Mouse (Mus musculus): Measurements from ENCODE around the gene Cops4.

Gene Cops4

DNA sequence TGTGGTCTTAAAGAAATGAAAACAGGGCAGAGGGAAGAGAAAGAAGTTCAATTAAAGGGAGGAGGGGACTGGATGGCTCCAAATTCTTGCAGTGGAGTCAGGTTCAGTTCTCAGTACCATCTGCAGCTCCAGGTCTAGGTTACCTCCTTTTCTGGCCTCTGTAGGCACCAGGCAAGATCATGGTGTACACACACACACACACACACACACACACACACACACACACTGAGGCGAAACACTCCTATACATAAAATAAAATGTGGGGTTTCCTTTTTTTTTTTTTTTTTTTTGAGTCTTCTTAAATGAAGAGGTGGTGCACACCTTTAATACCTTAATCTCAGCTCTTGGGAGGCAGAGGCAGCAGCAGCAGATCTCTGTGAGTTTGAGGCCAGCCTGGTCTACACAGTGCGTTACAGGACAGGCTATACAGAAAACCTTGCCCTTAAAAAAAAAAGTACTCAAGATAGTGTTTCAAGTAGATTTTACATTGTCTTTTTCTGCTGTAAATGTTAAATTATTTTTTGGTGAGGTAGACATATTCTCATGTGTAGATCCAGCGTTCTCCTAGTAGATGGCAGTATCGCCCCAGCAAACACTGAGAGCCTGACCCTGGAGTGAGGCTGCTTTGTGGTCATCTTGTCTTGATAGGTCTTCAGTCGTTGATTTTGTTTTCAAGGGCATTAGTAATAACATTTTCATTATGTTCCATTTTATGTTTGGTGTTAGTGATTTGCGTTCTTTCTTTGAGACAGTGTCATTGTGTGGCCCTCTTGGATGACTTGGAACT lies 28.4 kb downstream of the Cops4 start:
- DNase-seq = no peak

DNA sequence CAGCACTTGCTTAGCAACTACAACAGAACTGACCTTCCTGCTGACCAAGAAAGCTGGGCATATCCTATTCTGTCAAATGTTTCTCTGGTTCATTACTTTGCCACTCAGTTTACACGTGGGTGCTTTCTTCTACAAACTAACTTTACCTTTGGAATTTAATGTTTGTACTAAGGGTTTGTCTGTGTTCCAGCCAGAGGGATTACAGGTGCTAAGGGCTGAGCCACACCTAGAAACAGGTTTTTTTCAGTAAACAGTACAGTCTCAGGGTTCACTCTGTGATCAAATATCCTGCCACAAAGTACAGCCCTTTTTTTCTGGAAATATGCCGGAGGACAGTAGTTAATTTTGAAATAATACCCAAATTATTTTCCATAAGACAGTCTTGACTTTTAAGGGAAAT lies 30.1 kb downstream of the Cops4 start:
- DNase-seq = no peak

DNA sequence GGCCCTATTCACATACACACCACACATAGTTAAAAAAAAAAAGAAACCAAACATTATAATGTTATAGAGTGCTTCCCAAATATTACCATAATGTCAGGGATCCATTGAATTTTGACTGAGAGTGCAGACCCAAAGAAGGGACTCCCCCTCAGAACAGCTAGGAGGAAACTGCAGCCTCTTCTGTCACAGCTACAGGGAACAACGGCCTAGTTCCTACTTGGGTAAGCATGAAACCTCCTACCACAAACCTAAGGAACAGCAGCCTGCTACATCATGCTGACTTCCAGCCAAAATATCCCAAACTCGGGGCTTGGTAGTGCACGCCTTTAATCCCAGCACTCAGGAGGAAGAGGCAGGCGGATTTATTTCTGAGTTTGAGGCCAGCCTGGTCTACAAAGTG lies 31.2 kb downstream of the Cops4 start:
- no peak for DNase-seq

DNA sequence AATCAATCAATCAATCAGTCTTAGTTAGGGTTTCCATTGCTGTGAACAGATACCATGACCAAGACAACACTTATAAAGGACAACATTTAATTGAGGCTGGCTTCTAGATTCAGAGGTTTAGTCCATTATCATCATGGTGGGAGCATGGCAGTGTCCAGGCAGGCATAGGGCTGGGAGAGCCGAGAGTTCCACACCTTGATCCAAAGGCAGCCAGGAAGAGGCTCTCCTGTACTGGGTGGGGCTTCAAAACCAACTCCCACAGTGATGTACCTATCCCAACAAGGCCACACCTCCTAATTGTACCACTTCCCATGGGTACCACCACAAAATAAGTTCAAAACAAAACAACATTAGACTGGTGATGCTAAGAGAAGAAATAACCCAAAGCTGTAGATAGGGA lies 32.0 kb downstream of the Cops4 start:
- DNase-seq = no peak

DNA sequence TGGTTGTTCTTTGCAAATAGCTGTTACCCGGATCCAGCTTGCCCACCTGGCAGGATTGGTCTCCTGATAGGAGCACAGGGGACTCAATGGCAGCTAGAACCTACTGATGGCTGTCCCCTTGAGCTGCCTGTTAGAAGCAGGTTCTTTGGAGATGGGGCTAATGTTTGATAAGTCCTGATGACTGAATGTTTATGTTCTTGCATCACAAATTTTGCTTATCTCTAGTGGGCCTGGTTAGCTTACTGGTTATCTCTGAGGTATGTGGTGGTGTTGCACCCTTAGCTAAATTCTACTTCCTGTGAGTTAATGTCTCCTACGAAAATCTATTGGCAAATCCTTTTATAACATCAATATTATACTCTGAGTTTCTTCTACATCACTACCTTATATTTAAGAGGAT lies 33.8 kb downstream of the Cops4 start:
- DNase-seq = no peak

DNA sequence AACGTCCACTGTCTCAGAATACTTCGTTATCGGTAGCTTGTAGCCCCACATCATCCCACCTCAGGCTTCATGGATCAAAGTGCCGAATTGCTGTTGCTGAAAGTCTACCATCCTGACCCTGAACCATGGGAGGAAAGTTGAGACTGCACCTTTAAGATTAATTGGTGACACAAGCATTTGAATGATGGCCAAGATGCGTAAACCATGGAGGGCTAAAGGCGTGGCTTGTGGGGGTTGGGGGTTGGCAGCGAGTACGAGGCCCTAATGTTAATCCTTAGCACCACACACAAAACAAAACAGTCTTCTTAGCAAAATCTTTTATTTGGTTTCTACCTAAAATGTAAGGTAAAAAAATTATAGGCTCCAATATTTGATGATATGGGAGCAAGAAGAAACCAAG lies 35.3 kb downstream of the Cops4 start:
- no peak for DNase-seq

DNA sequence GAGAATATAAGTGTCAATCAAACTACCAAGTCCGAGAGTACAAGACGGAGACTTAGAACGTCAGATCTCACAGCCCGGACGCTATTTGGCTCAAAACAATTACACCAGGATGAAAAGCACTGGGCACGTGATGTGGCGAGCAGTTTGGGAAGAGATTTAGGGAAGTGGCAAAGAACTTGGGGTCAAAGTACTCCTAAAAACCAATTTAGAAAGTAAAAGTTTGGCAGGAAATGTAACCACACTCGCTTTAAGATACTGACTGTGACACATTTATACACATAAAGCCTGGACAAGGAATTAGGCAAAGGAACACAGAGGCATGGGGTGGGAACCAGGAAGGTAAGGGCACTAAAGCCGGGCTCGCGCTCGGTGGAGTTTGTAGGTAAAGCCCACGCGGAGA lies 38.9 kb downstream of the Cops4 start:
- no peak for DNase-seq

DNA sequence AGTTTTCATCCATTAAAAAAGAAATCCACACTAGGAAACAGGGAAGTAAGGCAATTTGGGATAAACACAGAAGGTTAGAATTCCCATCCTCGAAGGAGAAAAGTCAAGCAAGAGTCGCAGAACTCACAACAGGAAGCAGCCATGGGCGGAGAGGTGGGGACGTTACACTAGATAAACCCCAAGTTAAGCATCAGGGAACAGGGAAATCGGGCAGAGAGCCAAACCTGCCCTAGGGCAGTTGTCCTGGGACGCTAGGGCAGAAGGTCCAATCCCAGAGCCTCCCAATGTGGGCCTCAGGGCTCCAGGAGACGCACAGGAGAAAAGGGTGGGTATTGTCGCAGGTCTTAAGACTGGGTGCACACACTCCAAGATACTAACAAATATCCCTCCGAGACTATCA lies 39.4 kb downstream of the Cops4 start:
- DNase-seq = no peak

DNA sequence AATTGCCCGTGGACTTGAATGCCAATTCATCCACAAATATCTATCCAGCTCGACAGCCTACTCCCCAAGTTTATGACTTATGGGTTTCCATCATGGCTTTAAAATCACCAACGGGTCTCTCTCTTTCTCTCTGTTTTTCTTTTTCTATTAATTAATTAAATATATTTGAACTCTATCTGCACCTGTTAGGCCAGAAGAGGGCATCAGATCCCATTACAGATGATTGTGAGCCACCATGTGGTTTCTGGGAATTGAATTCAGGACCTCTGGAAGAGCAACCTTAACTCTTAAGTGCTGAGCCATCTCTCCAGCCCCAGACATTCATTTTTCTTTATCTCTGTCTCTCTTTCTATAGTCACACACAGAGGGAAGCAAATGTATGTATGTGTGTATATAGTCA lies 40.7 kb downstream of the Cops4 start:
- DNase-seq = no peak

DNA sequence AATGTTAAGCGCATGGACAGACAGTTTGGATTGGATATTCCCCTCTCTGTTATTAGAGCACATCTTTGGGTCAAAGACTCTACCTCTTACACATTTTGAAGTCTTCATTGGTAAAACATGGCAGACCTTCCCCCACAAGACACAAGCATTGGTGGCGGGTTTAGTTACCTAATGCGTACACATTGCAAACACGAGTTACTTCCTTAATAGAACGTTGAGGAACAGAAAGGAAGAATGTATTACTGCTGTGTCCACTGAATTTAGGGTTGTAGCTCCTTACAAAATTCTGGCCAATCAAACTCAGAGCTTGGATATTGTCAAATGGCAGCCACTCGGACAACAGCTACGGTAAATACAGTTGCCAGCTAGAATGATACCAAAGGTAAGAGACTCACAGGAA lies 41.2 kb downstream of the Cops4 start:
- DNase-seq = no peak

DNA sequence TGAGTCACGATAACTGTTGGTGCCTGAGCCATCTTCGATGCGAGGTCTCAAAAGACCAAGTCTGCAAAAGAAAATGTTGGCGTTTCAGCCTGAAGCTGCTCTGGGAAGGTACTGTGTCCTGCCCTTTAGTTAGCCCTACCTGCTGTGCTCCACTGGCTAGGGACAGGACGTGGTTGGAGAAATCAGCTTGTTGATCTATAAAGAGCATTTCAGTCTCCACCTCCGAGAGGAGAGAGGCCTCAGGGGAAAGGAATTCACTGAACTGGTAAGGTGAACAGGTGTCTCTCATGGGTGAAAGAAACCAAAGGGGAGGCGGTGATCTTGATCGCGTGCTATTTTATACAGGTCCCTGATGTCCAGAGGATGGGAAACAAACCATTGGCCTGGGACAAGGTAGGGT lies 44.6 kb downstream of the Cops4 start:
- DNase-seq = no peak

DNA sequence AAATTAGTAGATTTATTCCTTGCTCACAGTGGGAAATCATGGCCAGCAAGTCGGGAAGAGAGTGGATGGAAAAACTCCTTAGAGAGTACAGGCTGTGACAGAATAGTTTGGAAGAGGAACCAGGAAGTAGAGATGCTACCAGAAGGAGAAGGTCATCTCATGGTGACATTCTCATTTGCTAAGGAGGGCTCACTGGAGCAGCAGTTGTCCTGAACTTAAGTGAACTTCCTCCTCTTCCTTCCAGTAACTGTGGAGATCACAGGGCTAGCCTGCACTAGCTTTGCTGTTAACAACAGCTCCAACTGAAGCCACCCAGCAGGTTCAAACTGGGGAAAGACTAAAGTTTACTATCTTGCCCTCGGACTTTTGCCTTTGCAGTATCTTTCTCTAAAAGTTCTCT lies 48.7 kb downstream of the Cops4 start:
- peak; percentile 22 for DNase-seq

DNA sequence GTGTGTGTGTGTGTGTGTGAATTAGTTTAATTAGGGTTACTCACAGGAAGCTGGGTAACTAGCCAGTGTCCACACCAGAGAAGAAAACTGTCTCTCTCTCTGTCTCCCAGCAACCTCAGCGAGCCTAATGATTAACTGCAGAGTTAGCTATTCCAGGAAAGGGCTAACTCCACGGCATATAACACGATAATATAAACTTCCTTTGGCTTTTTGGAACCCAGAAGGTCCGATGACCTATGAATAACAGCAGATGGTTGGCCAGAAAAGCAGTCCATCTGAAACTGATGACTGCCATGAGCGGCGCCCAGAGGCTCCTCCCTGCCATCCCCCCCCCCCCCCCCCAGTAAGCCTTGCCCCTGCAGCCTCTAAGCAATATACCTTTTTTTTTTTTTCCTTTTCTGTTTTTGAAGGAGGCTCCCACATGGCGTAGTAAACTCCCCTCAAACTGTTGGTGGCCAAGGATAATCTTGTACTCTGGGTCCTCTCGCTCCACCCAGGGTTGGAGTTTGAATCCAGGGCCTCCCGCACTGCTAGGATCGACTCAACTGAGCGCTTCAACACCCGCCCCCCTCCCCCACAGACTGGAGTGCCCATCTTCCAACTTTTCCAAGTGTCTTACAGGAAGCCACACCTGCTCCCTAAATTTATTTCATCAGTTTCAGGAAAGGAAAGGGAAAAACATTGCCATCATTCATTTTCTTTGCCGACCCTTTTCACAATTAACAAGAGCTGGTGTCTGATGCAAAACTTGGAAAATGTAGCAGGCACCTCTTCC lies 49.3 kb downstream of the Cops4 start:
- DNase-seq = peak; percentile 38

DNA sequence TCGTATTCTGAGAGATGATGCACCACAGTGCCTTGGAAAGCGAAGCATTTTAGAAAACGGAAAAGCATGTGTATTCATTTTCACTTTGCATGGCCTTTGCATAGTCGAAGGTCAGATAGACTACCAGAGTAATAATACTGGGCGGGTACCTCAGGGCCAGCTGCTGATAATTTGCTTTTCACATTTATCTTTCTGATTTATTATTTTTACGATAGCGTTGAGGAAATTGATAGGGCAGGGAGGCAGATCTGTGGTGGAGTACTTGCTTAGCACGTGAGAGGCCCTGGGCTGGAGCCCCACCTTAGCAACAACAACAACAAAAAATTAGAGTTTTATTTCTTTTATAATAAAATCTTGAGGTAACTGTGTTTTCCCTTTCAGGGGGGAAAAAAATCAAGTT lies 50.1 kb downstream of the Cops4 start:
- no peak for DNase-seq

DNA sequence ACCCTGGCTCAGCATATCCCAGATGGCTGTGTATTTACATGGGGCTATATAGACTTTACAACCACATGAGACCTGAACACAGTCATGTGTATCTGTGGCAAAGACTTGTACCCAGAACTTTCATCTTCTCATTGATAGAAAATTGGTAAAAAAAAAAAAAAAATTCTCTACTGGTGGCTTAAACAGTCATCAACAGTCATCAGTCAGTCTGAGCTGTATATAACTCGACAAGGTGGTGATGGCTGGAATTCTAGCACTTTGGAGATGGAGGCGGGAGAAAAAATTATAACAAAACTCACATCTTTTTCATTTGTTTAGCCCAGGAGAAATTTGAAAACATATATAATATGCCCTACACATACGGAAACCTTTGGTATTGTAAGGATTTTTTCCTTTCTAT lies 50.7 kb downstream of the Cops4 start:
- no peak for DNase-seq

DNA sequence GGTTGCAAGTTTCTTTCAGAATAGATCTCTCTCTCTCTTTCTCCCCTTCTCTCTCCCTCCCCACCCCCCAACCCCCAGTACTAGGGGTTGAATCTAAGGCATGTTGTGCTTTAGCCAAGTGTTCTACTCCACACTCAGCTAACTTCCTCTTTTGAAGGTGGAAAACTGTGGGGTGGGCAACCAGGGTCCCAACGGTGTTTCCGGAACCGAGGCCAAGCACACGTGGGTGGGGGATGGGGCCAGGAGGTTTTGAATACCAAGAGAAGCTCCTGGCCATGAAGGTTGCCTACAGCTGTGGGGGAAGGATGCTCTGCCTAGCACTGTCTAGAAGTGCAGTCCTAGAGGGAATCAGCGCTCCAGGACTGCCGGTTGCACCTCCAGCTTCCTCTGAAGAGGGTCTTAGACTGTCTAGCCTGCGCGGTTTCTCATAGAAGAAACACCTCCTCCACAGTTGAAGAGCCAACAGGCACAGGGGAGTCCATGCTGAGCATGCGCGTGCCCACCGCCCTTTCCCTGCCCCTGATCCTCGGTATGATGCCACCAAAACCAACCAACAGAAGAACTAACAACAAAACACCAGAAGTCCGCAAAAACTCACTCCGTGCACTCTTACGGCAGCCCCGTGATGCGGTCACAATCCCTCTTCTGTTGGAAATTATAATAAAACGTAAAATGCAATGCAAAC lies 51.3 kb downstream of the Cops4 start:
- no peak for DNase-seq

DNA sequence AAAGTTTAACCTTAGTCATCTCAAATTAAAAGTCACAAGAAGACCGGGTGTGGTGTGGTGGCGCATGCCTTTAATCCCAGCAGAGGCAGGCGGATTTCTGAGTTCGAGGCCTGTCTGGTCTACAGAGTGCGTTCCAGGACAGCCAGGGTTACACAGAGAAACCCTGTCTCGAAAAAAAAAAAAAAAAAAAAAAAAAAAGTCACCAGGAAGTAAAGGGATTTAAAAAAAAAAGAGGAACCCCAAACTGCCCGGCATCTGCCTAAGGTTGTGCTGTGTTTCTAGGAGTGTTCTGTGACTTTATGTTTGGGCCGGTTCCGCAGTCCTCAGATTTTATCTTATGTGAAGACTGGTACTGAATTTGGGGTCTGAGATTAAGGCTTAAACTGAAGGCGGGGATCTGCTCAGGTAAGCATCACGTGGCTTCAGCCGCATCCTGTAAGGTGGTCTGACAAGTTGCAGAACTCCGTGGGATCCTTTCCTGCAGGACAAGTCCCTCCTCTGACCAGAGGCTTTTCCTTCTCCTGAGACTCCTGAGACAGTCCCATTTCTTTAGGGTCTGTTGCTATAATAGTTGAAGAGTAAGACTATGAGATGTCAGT lies 52.0 kb downstream of the Cops4 start:
- DNase-seq = no peak

DNA sequence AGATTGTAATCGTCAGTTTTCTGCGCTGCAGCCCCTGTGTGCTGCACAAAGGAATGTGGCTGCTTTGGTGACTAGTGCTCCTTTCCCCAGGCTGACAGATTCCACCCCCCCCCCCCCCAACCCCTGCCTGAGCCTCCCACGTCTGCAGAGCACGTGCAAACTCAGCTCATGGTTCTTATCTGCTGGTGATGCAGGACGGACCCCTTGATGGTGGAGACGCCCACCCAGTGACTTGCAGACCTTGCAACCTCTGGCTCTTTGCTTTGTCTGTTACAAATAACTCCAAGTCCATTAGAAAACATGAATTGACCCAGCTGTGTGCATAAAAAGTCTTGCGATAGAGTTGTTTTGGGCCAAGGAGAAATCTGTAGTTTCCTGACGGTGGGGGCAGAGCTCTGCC lies 52.6 kb downstream of the Cops4 start:
- no peak for DNase-seq

DNA sequence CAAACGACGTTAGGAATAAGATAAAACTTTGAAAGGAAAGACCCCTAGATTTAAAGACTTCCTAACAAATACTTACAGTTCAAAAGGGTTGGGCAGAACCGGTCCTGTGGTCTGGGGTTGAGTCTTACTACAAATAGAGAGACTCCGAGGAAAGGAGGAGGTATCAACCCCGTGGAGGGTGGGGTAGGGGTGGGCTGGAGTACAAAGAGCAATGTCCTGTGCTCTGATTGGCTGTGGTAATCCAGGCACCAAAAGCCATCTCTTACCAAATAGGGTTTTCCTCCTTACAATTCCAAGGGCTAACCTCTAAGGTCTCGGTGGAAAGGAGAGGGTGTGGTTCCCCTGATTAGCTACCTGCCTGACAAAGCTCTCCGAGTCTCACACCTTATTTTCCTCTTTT lies 54.0 kb downstream of the Cops4 start, which contains the start of gene Plac8:
TSS of gene Plac8 (minus strand) at position 177 of the 400 bp plus-strand sequence.
- no peak for DNase-seq

DNA sequence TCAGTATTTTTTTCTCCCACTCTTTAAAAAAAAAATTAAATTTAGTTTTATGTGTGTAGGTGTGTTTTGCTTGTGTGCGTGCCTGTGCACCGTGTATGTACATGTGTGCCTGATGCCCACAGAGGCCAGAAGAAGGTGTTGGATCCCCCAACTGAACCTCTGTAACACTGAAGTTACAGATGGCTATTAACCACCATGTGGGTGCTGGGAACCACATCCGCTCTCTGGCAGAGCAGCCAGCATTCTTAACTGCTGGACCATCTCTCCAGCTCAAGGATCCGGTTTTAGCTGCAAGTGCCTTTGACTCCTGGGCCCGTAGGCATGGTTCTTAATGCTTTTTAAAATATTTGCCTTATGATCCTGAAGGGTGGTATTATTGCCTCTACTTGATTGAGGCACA lies 55.1 kb downstream of the Cops4 start:
- DNase-seq = no peak

DNA sequence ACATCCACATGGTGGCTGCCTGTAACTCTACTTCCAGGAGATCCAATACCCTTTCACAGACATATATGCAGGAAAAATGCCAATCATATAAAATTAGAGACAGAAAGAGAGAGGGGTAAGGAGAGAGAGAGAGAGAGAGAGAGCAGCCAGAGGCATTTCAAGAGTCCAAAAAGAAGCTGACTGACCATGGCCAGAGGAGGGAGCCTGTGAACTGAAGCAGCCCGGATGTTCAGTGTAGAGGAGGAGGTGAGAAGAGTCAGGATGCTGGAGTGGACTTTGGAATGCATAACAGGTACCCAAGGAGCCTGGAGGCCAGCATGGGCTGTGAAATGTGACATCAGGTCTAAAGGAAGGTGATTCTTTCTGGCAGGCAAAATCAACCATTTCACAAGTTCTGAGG lies 56.7 kb downstream of the Cops4 start:
- no peak for DNase-seq

DNA sequence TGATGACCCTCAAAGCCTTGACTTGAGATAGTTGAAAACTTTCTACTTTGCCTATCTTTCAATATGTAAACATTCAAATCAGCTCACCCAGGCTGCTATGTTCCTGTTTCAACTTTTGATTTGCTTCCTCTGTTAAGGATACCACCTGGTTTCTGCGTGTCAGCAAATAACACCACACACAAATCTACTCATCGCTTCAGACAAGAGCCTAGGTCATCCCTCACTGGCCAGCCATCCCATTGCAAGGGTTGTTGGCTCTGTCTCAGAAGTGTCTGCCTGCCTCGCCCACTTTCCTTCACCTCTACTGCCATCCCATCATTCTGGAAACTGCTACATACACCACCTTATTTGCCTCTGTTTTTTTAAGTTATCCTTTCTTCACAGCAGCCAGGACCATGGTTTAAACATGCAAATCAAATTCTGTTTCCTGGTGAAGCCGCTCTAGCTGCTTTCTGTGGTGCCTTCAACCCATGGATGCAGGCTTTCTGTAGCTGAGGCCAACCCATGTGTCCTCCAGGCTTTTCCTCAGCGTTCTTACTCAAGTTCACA lies 60.8 kb downstream of the Cops4 start:
- no peak for DNase-seq

Measured in kidney, adult 18-20 months (tissue).